Mouse (Mus musculus) mesoderm, embryonic 11.5 days (tissue): ENCODE results near the gene Nipbl.

Experiments used
- DNase-seq: peaks from one replicate; pipeline ENCODE4 v3.0.0-alpha.2; 2012; ENCODE audit warnings: low read depth, low spot score

The Nipbl gene

GRCm38 (mm10) chr15:8420909-8421308 is 23.4 kb downstream of the Nipbl start:
- no peak for DNase-seq

- no peak for DNase-seq
Measured at GRCm38 (mm10) chr15:8416500-8417138, 27.6 kb downstream of the Nipbl start.

GRCm38 (mm10) chr15:8413356-8413755 is 30.9 kb downstream of the Nipbl start:
- DNase-seq, result no peak

GRCm38 (mm10) chr15:8411873-8412272 is 32.4 kb downstream of the Nipbl start:
- no peak for DNase-seq

GRCm38 (mm10) chr15:8411168-8411837 is 33.0 kb downstream of the Nipbl start:
- DNase-seq, result no peak

DNA sequence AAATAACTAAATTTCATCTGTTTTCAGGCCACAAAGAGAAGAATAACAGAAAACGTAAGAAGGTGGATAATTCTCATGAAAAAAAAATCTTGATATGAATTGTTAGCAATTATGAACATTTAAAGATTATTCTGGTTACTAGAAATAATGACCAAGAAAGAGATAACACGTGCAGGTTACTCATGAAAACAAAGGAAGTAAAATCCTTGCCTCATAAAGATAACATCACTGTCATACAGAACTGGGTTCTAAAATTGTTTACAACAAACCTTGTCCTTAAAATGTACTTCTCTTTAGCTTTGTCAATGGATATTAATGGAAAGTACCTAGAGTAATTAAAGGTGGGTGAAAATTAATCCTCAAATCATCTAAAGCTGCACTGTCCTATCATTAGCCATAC is 37.2 kb downstream of the Nipbl start:
- no peak for DNase-seq

DNA sequence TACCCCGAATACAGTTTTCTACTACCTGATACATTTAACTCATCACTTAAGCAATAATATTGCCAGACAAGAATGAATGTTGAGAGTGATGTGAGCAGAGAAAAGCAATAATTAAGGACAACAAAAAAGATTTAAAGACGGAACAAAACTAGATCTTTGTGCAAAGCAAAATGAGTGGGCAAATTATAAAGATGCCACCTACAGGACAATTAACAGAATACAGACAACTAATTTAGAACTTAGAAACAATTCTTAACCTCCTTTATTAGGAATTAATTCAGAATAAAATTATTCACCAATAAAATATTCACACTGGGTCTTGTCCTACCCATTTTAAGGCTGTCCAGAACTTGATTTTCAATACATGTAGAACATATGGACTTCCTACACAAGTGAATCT is 38.0 kb downstream of the Nipbl start:
- no peak for DNase-seq

- DNase-seq, result no peak
Measured at GRCm38 (mm10) chr15:8402591-8402990, 41.7 kb downstream of the Nipbl start.

DNA sequence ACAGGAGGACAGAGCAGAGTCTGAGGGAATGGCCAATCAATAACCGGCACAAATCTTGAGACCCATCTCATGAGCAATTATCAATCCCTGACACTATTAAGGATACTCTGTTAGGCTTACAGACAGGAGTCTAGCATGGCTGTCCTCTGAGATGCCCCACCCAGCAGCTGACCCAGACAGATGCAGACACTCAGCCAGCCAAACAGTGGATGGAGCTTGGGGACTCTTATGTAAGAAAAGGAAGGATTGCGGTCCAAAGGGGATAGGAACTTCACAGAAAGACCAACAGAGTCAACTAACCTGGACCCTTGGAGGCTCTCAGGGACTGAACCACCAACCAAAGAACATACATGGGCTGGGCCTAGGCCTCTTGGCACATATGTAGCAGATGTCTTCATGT is 42.7 kb downstream of the Nipbl start:
- no peak for DNase-seq

GRCm38 (mm10) chr15:8391764-8392163 is 52.5 kb downstream of the Nipbl start:
- DNase-seq, result no peak

DNA sequence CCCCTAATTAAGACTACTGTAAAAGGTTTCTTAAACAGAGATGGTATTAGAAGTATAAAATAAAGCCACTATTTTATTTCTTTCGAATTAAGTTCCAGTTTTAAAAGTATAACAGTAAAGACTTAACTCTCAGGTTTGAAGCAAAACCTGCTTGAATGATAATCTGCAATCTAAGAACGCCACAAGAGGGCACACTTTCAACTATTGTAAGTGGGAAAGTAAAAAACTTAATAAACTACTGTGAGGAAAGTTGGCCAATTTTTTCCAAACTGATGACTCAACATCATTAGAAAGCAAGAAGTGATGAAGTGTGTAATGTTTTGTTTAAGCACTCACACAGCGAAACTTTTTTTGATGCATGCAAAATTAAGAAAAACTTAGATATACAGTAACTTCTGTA is 62.0 kb downstream of the Nipbl start:
- DNase-seq, result peak; percentile 4

DNA sequence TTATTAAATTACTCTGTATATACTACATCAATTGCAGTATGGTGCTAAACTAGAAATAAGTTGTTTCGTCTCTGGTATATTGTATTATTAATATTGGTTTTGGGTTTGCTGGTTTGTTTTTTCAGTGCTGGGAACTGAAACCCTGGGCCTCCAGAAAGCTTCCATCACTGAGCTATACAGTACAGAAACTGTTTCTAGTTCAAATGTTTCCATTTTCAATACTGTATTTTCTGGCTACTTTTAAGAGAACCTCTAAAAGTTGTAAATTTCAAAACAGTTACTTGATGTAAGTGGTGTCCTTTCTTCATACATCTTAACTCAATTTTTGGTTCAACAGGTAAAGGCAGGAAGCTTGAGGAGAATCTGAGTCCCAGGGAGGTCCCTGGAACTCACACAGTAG is 68.6 kb downstream of the Nipbl start:
- no peak for DNase-seq

DNA sequence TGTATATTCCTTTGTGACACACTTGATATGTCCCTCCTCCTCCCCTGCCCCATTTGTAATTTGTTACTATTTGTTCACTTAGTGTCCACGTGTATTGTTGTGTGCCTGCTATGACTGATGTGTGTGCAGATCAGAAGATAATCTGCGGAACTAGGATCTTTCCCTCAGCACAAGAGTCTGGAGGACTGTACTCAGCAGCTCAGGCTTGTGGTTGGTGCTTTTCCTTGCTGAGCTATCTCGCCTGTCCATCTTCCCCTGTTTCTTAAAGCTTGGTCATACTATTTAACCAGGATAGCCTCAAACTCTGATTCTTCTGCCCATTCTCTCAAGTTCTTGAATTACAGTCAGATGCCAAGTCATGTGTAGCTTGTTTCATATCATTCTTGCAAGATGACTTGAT is 69.5 kb downstream of the Nipbl start:
- no peak for DNase-seq

DNA sequence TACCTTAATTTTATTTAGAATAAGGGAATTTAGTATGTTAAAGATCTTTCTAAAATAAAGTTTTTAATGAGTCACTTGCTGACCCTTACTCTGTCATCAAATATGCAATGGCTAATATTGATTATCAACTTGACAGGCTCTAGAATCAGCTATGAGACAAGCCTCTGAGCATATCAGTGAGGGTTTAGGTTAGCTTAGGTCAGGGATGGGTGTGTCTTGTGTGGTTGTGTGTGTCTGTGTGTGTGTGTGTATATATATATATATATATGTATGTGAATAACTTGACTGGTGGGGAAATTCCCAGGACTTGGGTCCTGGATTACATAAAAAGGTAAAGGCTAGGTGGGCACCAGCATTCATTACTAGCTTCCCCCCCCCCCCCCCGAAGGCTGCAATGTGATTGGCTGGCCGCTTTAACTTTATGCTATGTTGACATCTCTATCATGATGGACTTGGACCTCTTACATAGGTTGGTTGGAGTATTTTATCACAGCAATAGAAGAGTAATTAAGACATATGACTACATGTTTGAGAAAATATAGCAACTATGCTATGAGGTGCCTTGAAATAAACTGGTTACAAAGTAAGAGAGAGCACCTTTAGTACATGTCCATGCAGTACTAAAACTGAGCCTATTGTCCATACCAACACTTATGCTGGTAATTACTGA is 97.0 kb downstream of the Nipbl start:
- no peak for DNase-seq

- no peak for DNase-seq
Measured at GRCm38 (mm10) chr15:8340596-8340995, 103.7 kb downstream of the Nipbl start.

GRCm38 (mm10) chr15:8331547-8331946 is 112.7 kb downstream of the Nipbl start:
- no peak for DNase-seq

- DNase-seq, result no peak
Measured at GRCm38 (mm10) chr15:8325629-8326028, 118.6 kb downstream of the Nipbl start.

- DNase-seq, result no peak
Measured at GRCm38 (mm10) chr15:8324833-8325232, 119.4 kb downstream of the Nipbl start.

GRCm38 (mm10) chr15:8324061-8324460 is 120.2 kb downstream of the Nipbl start:
- DNase-seq, result no peak

DNA sequence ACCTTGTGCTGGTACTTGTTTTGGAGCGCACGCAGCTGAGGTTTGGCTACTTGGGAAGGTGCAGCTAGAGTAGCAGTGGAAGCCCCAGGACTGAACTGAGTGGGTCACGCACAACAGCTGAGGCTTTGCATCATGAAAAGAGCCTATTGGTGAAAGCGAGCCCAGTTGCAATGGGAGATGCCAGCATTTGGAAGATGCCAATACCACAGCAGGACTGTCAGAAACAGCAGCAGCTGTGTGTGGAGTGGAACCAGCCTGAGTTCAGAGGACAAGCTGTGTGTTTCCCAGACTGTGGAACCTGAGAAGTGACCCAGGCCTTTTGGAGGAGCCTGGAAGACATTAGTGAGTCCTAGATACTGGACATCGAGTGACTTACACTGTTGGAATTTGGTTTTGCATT is 122.8 kb downstream of the Nipbl start:
- no peak for DNase-seq

DNA sequence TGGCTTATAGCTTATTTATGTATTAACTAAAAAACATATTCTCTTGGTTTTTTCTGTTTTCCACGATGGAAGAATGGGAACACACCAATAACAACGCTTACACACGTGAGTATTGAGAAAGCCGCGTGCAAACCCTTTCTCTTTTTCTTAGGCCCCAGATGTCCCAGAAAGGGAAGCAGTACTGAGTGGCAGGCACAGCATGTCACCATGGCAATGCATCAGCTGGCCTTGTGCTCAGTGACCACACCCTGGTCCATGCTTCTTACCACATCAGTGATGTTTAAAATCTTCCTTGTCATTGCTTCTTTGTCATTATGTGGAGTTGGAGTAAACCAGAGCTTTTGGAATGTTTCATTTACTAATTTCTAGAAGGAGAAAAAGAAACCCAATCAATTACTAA is 125.1 kb downstream of the Nipbl start:
- no peak for DNase-seq

DNA sequence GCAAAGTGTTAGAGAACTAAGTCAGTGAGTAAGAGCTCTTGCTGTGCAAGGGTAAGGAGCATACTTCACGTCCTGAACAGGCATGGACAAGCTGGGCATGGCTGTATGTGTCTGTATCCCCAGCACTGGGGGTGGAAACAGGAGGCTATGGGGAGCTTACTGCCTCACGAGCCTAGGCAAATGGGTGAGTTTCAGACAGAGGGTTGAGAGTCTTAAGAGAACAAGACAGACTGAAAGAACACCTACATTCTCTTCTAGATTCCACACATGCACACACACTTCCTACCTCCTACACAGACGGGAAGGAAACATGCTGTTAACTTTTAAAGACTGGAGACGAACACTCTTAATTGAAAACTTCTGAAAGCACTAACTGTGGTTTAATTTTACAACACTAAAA is 126.9 kb downstream of the Nipbl start:
- no peak for DNase-seq

DNA sequence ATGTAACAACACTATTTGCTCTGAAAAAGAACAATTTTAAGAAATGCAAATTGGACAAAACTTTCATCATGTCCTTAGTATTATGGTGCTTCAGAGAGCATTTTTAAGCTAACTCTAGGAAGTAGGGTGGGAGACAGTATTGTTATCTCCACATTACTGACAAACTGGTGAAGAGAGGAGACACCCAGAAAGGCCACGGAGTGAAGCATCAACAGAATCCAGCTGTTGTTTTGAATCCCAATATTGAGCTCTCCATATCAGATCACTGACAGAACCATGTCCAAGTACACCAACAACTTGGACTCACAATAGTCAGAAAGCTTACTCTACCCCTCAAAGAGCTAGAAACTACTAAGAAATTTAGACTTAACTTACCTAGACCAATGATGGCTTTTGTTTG is 138.8 kb downstream of the Nipbl start:
- no peak for DNase-seq
